Mouse (Mus musculus): Measurements from ENCODE around the gene Tenm2.

GRCm38 (mm10) chr11:36341799-36342198, 894.0 kb downstream of the Tenm2 start:
- TF ChIP-seq POLR2A (IDR thresholded peaks at IDR 0.05; ENCODE audit: low read depth, low read length) (no peak), CTCF (conservative IDR thresholded peaks at IDR 0.05; ENCODE audit: insufficient read depth, insufficient read length, low read depth, low read length) (no peak)

Data from kidney, adult 2 months (tissue).